Mouse (Mus musculus) WW6 (cell line): ENCODE data around the gene Ccnt1.
"Not testable (repeated sequence)": the region's sequence is repeated elsewhere in the genome, so short reads cannot be mapped to it uniquely, and the experiment has no call there.

Experiments used
- DNase-seq: peaks from one replicate; pipeline ENCODE4 v3.0.0-alpha.2; 2013; ENCODE audit warnings: low read depth, low spot score

The Ccnt1 gene

GRCm38 (mm10) chr15:98596609-98597008 lies 25.9 kb upstream of the Ccnt1 start:
- DNase-seq, result no peak

- no peak for DNase-seq
Observed at GRCm38 (mm10) chr15:98595049-98595448, 24.3 kb upstream of the Ccnt1 start.

- no peak for DNase-seq
Observed at GRCm38 (mm10) chr15:98594193-98594592, 23.5 kb upstream of the Ccnt1 start.

GRCm38 (mm10) chr15:98591396-98591795 lies 20.7 kb upstream of the Ccnt1 start:
- no peak for DNase-seq

- no peak for DNase-seq
Observed at GRCm38 (mm10) chr15:98589640-98590336, 19.1 kb upstream of the Ccnt1 start.

GRCm38 (mm10) chr15:98587751-98588150 lies 17.0 kb upstream of the Ccnt1 start:
- DNase-seq, result no peak

GRCm38 (mm10) chr15:98586141-98586540 lies 15.4 kb upstream of the Ccnt1 start:
- not testable (repeated sequence) for DNase-seq

- no peak for DNase-seq
Observed at GRCm38 (mm10) chr15:98585421-98585820, 14.7 kb upstream of the Ccnt1 start.

GRCm38 (mm10) chr15:98582996-98583395 lies 12.3 kb upstream of the Ccnt1 start:
- DNase-seq, result no peak

GRCm38 (mm10) chr15:98582410-98582809 lies 11.7 kb upstream of the Ccnt1 start:
- DNase-seq, result no peak

- peak; percentile 57 for DNase-seq
Observed at GRCm38 (mm10) chr15:98579795-98580464, 9.2 kb upstream of the Ccnt1 start.

GRCm38 (mm10) chr15:98579310-98579709 lies 8.6 kb upstream of the Ccnt1 start:
- DNase-seq, result no peak

GRCm38 (mm10) chr15:98573293-98573692 lies 2.6 kb upstream of the Ccnt1 start:
- no peak for DNase-seq

GRCm38 (mm10) chr15:98569795-98570365 lies 843 bp downstream of the Ccnt1 start:
- no peak for DNase-seq

GRCm38 (mm10) chr15:98569216-98569615 lies 1.5 kb downstream of the Ccnt1 start:
- DNase-seq, result no peak

- DNase-seq, result no peak
Observed at GRCm38 (mm10) chr15:98568256-98569033, 2.3 kb downstream of the Ccnt1 start.

GRCm38 (mm10) chr15:98567278-98568134 lies 3.2 kb downstream of the Ccnt1 start:
- peak; percentile 97 for DNase-seq

GRCm38 (mm10) chr15:98566973-98567277 lies 3.8 kb downstream of the Ccnt1 start:
- DNase-seq, result no peak

- no peak for DNase-seq
Observed at GRCm38 (mm10) chr15:98557186-98557585, 13.5 kb downstream of the Ccnt1 start.

- no peak for DNase-seq
Observed at GRCm38 (mm10) chr15:98555881-98556280, 14.8 kb downstream of the Ccnt1 start.

GRCm38 (mm10) chr15:98552758-98553157 lies 18.0 kb downstream of the Ccnt1 start:
- DNase-seq, result no peak
